Mouse (Mus musculus) lung, postnatal 0 days (tissue): ENCODE results near the gene Sgsm2. TPM values are rescaled to one million over a fixed set of nuclear protein-coding genes. Genes with fewer than 3 reads are reported as not detected.

Source experiments
- ATAC-seq: fragments of 200-750 bp; cut with Nextera tagmentation; 2 replicates; pipeline ENCODE4 v1.8.0; 2017; ENCODE audit warnings: moderate library complexity
- DNase-seq: peaks from one replicate; pipeline ENCODE4 v3.0.0-alpha.2; 2016; ENCODE audit warnings: low spot score
- H3K27ac ChIP-seq: fragments of 300-500 bp; sonication (generic); 2 replicates; pipeline ENCODE4 v1.5.1; 2014; ENCODE audit warnings: antibody characterized with exemption, mild to moderate bottlenecking, low read length, mixed read lengths
- H3K27me3 ChIP-seq: fragments of 300-500 bp; sonication (generic); replicated peaks from 2 replicates; pipeline ENCODE4 v1.6.1; 2014; ENCODE audit warnings: low read length, mixed read lengths; ENCODE audit not compliant: insufficient read depth
- H3K36me3 ChIP-seq: fragments of 300-500 bp; sonication (generic); 2 replicates; pipeline ENCODE4 v1.6.1; 2014; ENCODE audit warnings: low read length, mixed read lengths; ENCODE audit not compliant: insufficient read depth
- H3K4me1 ChIP-seq: fragments of 300-500 bp; sonication (generic); 2 replicates; pipeline ENCODE4 v1.6.1; 2014; ENCODE audit warnings: antibody characterized with exemption, low read depth, low read length, mixed read lengths; ENCODE audit not compliant: insufficient read depth
- H3K4me2 ChIP-seq: fragments of 300-500 bp; sonication (generic); replicated peaks from 2 replicates; pipeline ENCODE4 v1.6.1; 2014; ENCODE audit warnings: low read depth, mild to moderate bottlenecking, low read length, moderate library complexity, mixed read lengths
- H3K4me3 ChIP-seq: fragments of 300-500 bp; sonication (generic); 2 replicates; pipeline ENCODE4 v1.5.1; 2014; ENCODE audit warnings: low read depth, low read length
- H3K9ac ChIP-seq: fragments of 300-500 bp; sonication (generic); replicated peaks from 2 replicates; pipeline ENCODE4 v1.6.1; 2014; ENCODE audit warnings: low read depth, mild to moderate bottlenecking
- H3K9me3 ChIP-seq: fragments of 300-500 bp; sonication (generic); 2 replicates; pipeline ENCODE4 v1.6.1; 2016; ENCODE audit warnings: low read length, mixed read lengths
- CTCF ChIP-seq: IDR thresholded peaks from 2 replicates; pipeline ENCODE4 v1.5.1; 2016; ENCODE audit warnings: antibody characterized with exemption, mild to moderate bottlenecking
- EP300 ChIP-seq: IDR thresholded peaks from 2 replicates; pipeline ENCODE4 v1.6.1; 2016; ENCODE audit warnings: antibody characterized with exemption, mild to moderate bottlenecking, control low read depth
- WGBS: fragments of 180-500 bp; shearing (Covaris S2); extraction: QIAGEN DNeasy Blood & Tissue Kit; methylation state at CpG from one replicate; pipeline ENCODE4 v1.1.7; 2014; 5-methylcytosine and 5-hydroxymethylcytosine counted together
- microRNA-seq: library from miRNA; unstranded; fragments of <30 nt; microRNA quantifications from one replicate; pipeline ENCODE4, GENCODE M21; 2016
- polyA plus RNA-seq: library from polyadenylated mRNA; unstranded; fragments of >200 nt; fragmentation: Nextera tagmentation; extraction: Ambion mirVana; gene quantifications from 2 replicates; pipeline ENCODE4 v1.2.1, GENCODE M21; 2015

Gene Sgsm2
- polyA plus RNA-seq, 1 experiment from 2014 or later, result 2.5 TPM

DNA sequence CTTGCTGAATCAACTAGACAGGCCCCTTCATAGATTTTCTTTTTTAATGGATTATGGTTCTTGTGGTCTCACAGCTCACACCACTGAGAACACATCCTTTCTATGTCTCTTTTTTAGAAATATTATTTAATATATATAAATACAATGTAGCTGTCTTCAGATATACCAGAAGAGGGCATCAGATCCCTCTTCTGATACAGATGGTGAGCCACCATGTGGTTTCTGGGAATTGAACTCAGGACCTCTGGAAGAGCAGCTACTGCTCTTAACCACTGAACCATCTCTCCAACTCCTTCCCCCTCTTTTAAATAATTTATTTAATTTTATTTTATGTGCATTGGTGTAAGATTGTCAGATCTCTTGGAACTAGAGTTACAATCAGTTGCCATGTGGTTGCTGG lies 86.7 kb downstream of the Sgsm2 start:
- H3K4me2 ChIP-seq, result no peak overlapping the region
- H3K36me3 ChIP-seq, result 0 out of 2 replicates have a peak, but pooled peaks cover 5% of the 10 kb centered on the region
- H3K27ac ChIP-seq, result no peak overlapping the region
- no peak overlapping the region for H3K9ac ChIP-seq
- no peaks in the 10 kb centered on the region for H3K9me3 ChIP-seq
- ATAC-seq, result no peak
- TF ChIP-seq CTCF (peak; percentile 6; the same call in 1 of the 2 replicates), EP300 (no peak)
- H3K4me1 ChIP-seq, result no peaks in the 10 kb centered on the region
- H3K27me3 ChIP-seq, result no peaks in the 10 kb centered on the region
- H3K4me3 ChIP-seq, result no peak overlapping the region
- DNase-seq, result no peak

DNA sequence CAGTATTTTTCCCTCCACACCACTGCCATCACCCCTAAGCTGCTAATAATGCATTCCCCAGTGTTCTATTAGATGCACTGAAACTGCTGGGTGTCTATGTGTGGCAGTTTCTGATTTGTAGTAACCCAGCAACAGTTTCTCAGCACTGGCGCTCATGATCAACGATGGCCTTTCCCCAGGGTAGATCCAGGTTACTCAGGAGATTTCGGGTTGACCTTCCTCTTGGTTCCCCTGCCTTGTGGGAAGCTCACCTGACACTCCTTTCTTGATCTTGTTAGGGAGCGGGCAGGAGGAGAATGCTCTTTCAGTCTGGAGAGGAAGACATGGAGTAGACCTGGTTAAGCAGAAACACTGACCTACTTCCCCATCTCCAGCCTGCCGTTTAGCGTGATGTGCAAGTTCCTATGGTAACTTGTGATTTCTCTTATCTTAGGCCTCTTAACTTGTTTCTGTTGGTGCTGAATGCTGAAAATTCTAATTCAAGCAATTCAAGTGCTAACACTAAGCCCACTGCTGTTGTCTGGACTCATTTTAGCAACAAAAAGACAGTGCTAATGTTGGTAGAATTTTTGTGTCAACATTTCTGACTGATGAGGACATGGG lies 88.5 kb downstream of the Sgsm2 start:
- Histone ChIP-seq H3K4me3 (no peak overlapping the region), H3K27ac (no peak overlapping the region), H3K4me2 (no peak overlapping the region), H3K9ac (no peak overlapping the region), H3K36me3 (0 out of 2 replicates have a peak, but pooled peaks cover 6% of the 10 kb centered on the region), H3K9me3 (no peaks in the 10 kb centered on the region), H3K4me1 (no peaks in the 10 kb centered on the region), H3K27me3 (no peaks in the 10 kb centered on the region)
- ATAC-seq, result no peak
- TF ChIP-seq EP300 (no peak), CTCF (no peak)
- no peak for DNase-seq
- 94% methylated on average over 6 of the region's 6 CpGs for WGBS

DNA sequence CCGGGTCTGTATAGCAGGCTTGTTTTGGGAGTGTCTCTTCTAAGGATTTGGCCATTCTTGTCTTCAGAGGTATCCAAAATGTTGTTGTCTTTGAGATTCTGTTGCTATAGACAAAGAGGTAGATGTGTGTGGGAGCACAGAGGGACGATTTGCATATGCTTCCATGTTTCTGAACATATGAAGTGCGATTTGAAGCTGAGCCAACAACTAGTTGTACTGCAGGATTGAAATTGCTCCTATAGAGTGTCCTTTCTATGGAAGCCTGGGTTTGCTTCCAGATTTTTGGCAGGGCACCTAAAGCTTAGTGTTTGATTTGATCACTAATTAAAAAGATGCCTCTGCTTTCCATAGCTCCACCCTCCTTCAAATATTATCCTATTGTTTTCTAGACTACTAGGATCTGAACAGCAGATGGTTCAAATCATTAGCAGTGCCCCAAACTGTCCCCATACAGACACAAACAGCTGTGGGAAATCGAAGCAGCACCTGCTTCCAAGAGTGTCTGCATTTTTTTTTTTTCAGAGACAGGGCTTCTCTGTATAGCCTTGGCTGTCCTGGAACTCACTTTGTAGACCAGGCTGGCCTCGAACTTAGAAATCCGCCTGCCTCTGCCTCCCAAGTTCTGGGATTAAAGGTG lies 89.5 kb downstream of the Sgsm2 start:
- TF ChIP-seq EP300 (0 out of 2 replicates have a peak, but pooled peaks have one; percentile 29), CTCF (no peak)
- Histone ChIP-seq H3K4me1 (no peaks in the 10 kb centered on the region), H3K4me3 (no peak overlapping the region), H3K9ac (no peak overlapping the region), H3K27ac (no peak overlapping the region), H3K9me3 (no peaks in the 10 kb centered on the region), H3K36me3 (0 out of 2 replicates have a peak, but pooled peaks cover 6% of the 10 kb centered on the region), H3K4me2 (no peak overlapping the region), H3K27me3 (no peaks in the 10 kb centered on the region)
- 80% methylated on average over 6 of the region's 6 CpGs for WGBS
- DNase-seq, result peak; percentile 51
- peak; percentile 65; the same call in 1 of the 2 replicates for ATAC-seq

DNA sequence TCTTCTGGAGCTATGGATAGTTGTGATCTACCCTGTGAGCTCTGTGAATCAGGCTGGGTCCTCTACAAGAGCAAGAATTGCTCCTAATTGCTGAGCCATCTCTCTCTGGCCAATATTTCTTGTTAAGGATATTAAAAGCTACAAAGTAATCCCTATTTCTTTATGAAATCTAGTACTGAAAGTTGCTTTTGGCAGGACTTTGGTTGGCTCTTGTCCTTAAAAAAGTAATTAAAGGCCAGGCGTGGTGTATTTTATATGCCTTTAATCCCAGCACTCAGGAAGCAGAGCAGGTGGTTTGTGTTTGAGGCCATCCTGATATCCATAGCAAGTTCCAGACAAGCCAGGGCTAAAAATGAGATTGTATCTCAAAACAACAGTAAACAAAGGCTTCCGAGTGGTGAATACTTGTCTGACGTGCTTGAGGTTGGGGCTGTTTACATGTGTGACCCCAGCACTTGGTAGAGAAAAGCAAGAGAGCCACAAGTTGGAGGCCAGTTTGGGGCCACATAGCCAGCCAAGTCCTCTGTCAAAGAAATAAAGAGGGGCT lies 92.7 kb downstream of the Sgsm2 start:
- Histone ChIP-seq H3K4me1 (no peaks in the 10 kb centered on the region), H3K9ac (no peak overlapping the region), H3K27me3 (no peaks in the 10 kb centered on the region), H3K9me3 (no peaks in the 10 kb centered on the region), H3K4me3 (no peak overlapping the region), H3K4me2 (no peak overlapping the region), H3K27ac (no peak overlapping the region), H3K36me3 (0 out of 2 replicates have a peak, but pooled peaks cover 6% of the 10 kb centered on the region)
- DNase-seq, result peak; percentile 61
- WGBS, result 70% methylated on average over 3 of the region's 3 CpGs
- no peak for TF ChIP-seq CTCF
- TF ChIP-seq EP300, result 0 out of 2 replicates have a peak, but pooled peaks have one; percentile 28
- peak; percentile 74 for ATAC-seq

DNA sequence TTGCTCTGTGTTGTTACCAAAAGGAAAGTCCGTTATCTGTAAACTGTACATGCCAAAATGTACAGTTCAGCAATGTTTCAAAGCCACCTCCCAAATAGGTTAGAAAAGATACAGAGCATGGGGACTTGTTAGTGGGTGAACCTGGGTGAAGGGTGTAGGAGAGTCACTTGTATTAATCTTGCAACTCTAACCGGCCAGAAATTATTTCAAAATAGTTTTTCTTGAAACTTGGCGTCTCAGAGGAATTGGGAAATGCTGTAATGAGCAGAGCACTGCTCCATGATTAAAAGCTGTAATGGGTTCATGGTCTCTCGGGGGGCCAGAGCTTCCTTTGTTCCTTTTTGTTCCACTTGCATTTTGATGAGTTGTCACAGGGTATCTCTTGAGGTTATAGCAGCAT lies 96.2 kb downstream of the Sgsm2 start:
- no peak for TF ChIP-seq EP300
- no peak for TF ChIP-seq CTCF
- Histone ChIP-seq H3K4me1 (no peaks in the 10 kb centered on the region), H3K27me3 (no peaks in the 10 kb centered on the region), H3K9ac (no peak overlapping the region), H3K9me3 (no peaks in the 10 kb centered on the region), H3K4me3 (no peak overlapping the region), H3K27ac (no peak overlapping the region), H3K4me2 (no peak overlapping the region), H3K36me3 (0 out of 2 replicates have a peak, but pooled peaks cover 3% of the 10 kb centered on the region)
- peak; percentile 26 for DNase-seq
- 74% methylated on average over 4 of the region's 4 CpGs for WGBS
- ATAC-seq, result no peak

Small RNAs within 50 kb of the gene (microRNA-seq; reads per million reads assigned to microRNA genes)
- gene Mir6926, result not detected

Other genes starting within 250 kb of the Sgsm2 start
- 8.2 and 9.2 TPM in 2 replicates for gene Cluh, start 247.6 kb downstream of the Sgsm2 start, polyA plus RNA-seq
- 49.1 and 60.8 TPM in 2 replicates for gene Pafah1b1, start 172.4 kb downstream of the Sgsm2 start, polyA plus RNA-seq
- gene Mettl16, start 126.2 kb downstream of the Sgsm2 start, polyA plus RNA-seq, result 13.7 and 18.1 TPM in 2 replicates
- gene Mnt, start 66.1 kb downstream of the Sgsm2 start, polyA plus RNA-seq, result 4.7 and 4.9 TPM in 2 replicates
- gene Tsr1, start 1.0 kb upstream of the Sgsm2 start, polyA plus RNA-seq, result 11.4 and 12.7 TPM in 2 replicates
- 9.9 and 11.0 TPM in 2 replicates for gene Smg6, start 28.8 kb upstream of the Sgsm2 start, polyA plus RNA-seq
- 11.9 and 12.9 TPM in 2 replicates for gene Srr, start 28.9 kb upstream of the Sgsm2 start, polyA plus RNA-seq